Mouse (Mus musculus): ENCODE results near the gene Lig3. TPM values are rescaled to one million over a fixed set of nuclear protein-coding genes. Genes with fewer than 3 reads are reported as not detected.
"Not testable (repeated sequence)": the region's sequence is repeated elsewhere in the genome, so short reads cannot be mapped to it uniquely, and the experiment has no call there.

Gene Lig3
- polyA plus RNA-seq, 1 experiment from 2014 or later = 31.8 TPM

DNA sequence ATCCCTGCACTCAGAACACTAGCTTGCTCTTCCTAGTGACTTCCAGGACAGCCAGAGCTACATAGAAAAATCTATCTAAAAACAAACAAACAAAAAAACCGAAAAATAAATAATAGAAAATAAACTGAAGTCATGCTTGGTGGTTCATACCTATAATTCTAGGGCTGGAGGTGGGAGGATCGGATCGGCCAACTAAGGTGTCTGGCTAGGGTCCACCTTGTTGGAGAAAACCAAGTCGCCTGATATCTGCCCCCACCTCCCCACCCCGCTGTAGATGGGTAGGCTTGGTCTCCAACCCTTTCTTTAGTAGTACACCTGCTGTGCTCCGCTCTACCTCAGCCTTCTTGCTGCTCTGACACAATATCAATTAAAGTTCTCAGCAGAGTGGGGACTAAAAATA, 1.3 kb downstream of the Lig3 start:
- Histone ChIP-seq H3K4me1 (peaks cover 16% of the 10 kb centered on the region), H3K4me3 (peak overlapping the region; percentile 95), H3K27me3 (ENCODE audit: insufficient read depth, poor library complexity, severe bottlenecking) (no peaks in the 10 kb centered on the region), H3K9me3 (no peaks in the 10 kb centered on the region), H3K36me3 (peaks cover 40% of the 10 kb centered on the region), H3K27ac (peak overlapping the region; percentile 99)
- WGBS = 50% methylated on average over 6 of the region's 6 CpGs
- peak; percentile 69 for DNase-seq (ENCODE audit: low spot score)

DNA sequence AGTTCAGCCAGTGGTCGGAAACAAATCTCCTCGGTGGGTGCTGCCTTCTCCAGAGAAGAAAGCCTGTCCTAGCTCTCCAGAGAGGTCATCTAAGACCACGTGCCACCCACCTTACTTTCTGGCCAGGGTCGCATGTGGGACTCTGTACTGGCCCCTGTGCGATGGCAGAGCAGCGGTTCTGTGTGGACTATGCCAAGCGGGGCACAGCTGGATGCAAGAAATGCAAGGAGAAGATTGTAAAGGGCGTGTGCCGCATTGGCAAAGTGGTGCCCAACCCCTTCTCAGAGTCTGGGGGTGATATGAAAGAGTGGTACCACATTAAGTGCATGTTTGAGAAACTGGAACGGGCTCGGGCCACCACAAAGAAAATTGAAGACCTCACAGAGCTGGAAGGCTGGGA, 2.5 kb downstream of the Lig3 start:
- peaks cover 16% of the 10 kb centered on the region for H3K4me1 ChIP-seq
- no peaks in the 10 kb centered on the region for H3K9me3 ChIP-seq
- DNase-seq (ENCODE audit: low spot score) = peak; percentile 64
- no peak overlapping the region for H3K4me3 ChIP-seq
- 91% methylated on average over 11 of the region's 11 CpGs for WGBS
- peaks cover 52% of the 10 kb centered on the region for H3K36me3 ChIP-seq
- H3K27me3 ChIP-seq (ENCODE audit: insufficient read depth, poor library complexity, severe bottlenecking) = no peaks in the 10 kb centered on the region
- no peak overlapping the region for H3K27ac ChIP-seq

DNA sequence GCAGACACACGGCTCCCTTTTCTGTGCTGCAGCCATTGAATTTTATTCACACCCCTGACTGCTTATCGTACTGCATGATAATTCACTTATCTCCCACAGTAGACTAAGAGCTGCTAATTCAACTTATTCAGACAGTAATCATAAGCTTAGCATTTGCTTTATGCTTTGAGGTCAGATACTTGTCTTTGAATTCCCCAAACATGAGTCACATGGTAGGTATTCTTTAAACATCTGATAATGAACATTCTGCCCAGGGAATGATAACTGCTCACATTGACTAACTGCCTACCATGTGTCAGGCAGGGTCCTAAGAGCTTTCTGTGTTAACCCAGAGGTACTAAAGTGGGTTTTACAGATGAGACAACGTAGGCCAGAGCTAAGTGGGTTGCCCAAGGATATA, 25.7 kb downstream of the Lig3 start:
- no peak for DNase-seq (ENCODE audit: low spot score)
- 74% methylated on average over 3 of the region's 3 CpGs for WGBS

DNA sequence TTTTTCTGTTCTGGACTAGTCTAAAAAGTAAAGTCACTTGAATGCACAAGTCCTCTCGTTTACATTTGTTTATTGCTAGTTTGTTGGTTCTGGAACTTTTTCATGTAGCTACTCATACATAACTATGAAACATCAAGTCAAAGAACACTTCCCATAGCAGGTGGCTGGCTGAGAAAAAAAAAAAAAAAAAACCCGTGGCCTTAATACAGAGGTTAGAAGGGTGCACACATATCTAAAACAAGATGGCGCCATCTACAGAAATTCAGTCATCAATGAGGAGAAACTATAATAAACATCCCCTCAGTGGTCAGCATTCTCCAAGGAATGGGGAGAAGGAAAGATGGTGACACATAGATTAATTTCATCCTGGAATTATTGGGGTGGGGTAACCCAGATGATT, 26.5 kb downstream of the Lig3 start:
- Histone ChIP-seq H3K9me3 (no peaks in the 10 kb centered on the region), H3K36me3 (peaks cover 33% of the 10 kb centered on the region), H3K27me3 (ENCODE audit: insufficient read depth, poor library complexity, severe bottlenecking) (no peaks in the 10 kb centered on the region), H3K4me1 (peaks cover 18% of the 10 kb centered on the region), H3K27ac (no peak overlapping the region), H3K4me3 (no peak overlapping the region)
- WGBS = 77% methylated on average over 3 of the region's 3 CpGs
- no peak for DNase-seq (ENCODE audit: low spot score)

More for the DNA sequence above, 25.7 kb downstream of the Lig3 start:
- Histone ChIP-seq H3K27me3 (ENCODE audit: insufficient read depth, poor library complexity, severe bottlenecking) (no peaks in the 10 kb centered on the region), H3K36me3 (peaks cover 38% of the 10 kb centered on the region), H3K4me3 (no peak overlapping the region), H3K9me3 (no peaks in the 10 kb centered on the region), H3K4me1 (peaks cover 12% of the 10 kb centered on the region), H3K27ac (no peak overlapping the region)

DNA sequence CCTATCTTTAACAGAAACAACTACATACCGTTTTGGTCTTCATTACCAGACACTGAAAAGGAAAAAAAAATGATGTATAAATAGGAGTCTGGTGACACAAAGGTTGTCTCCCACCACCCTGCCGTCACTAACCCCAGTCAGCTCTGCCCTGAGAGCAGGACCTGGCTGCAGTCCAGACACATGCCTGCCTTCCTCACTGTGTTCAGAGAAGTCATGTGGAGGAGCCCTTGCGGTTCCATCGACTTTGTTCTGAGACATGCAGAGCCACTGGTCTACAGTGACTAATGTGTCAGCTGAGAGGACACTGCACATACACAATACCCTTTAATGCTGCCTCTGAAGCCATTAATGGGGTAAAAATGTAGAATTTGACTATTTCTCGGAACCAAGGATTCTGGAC, 27.6 kb downstream of the Lig3 start:
- 72% methylated on average over 5 of the region's 5 CpGs for WGBS

DNA sequence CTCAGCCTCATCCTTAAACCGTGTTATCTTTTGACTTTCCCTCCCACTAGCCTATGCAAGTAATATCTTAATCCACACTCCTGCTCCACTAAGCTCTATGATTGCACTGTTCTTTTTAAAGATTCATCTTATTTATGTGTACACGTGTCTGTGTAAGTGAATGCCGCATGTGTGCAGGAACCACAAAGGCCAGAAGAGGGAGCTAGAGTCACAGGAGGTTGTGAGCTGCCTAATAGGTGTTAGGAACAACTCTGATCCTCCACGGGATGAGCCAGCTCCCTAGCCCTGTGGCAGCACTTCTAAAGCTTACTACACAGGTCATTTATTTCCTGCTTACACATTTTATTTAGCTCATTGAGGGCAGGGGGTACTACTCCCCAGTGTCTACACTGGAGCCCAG, 38.4 kb downstream of the Lig3 start:
- WGBS = 46% methylated on average over 4 of the region's 4 CpGs
- H3K4me3 ChIP-seq = no peak overlapping the region
- no peak overlapping the region for H3K27ac ChIP-seq
- no peaks in the 10 kb centered on the region for H3K27me3 ChIP-seq (ENCODE audit: insufficient read depth, poor library complexity, severe bottlenecking)
- H3K36me3 ChIP-seq = no peaks in the 10 kb centered on the region
- H3K9me3 ChIP-seq = no peaks in the 10 kb centered on the region
- peaks cover 24% of the 10 kb centered on the region for H3K4me1 ChIP-seq
- no peak for DNase-seq (ENCODE audit: low spot score)

More for the DNA sequence above, 27.6 kb downstream of the Lig3 start:
- Histone ChIP-seq H3K9me3 (no peaks in the 10 kb centered on the region), H3K27ac (no peak overlapping the region), H3K36me3 (peaks cover 22% of the 10 kb centered on the region), H3K27me3 (ENCODE audit: insufficient read depth, poor library complexity, severe bottlenecking) (no peaks in the 10 kb centered on the region), H3K4me1 (peaks cover 28% of the 10 kb centered on the region), H3K4me3 (no peak overlapping the region)
- no peak for DNase-seq (ENCODE audit: low spot score)

DNA sequence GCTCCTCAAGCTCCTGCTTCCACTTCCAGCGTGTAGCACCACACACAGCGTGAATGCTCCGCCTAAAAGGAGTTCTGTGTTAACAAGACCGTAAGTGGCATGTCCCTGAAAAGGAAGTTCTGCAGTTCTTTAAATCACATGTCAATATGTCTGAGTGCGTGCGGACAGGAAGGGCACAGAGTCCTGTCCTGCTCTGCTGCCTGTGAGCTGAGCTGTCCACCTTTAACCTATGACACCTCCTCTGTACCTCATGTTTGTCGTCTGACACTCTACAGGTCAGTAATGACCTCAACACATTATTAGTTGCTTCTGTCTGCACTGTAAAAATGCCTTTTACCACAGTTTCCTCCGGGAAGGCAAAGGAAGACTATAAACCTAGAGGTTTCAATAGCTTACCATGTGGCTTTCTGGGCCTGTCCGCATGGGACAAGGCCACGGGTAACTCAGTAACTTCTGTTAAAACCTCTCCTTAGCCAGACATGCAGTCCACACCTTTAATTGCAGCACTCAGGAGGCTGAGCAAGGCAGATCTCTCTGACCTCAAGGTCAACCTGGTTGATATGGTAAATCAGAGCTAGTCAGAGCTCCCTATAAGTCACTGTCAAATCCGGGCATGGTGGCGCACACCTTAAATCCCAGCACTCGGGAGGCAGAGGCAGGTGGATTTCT, 40.0 kb downstream of the Lig3 start:
- WGBS = 53% methylated on average over 13 of the region's 13 CpGs
- DNase-seq (ENCODE audit: low spot score) = no peak
- Histone ChIP-seq H3K4me1 (peaks cover 20% of the 10 kb centered on the region), H3K4me3 (no peak overlapping the region), H3K9me3 (no peaks in the 10 kb centered on the region), H3K36me3 (no peaks in the 10 kb centered on the region), H3K27me3 (ENCODE audit: insufficient read depth, poor library complexity, severe bottlenecking) (no peaks in the 10 kb centered on the region), H3K27ac (peak overlapping the region; percentile 26; the same call in 1 of the 2 replicates)

DNA sequence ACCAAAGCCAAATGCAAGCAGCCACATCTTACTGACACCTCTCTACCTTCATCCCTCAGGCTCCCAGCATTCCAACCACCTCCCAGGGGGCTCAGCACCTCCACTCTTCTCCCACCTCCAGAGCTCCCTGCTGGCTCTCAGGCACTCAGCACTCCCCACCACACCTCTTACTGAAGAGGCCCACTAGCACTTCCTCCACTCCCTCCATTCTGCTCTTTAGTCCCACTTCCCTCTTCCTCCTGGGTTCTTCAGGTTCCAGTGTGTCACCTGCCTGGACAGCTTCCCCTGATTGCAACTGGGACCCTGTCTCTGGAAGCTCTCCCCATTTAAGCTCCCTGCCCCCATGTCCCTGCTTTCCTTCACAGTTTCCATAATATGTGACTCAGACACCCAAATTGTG, 45.9 kb downstream of the Lig3 start:
- no peak for DNase-seq (ENCODE audit: low spot score)
- H3K9me3 ChIP-seq = no peaks in the 10 kb centered on the region
- H3K27me3 ChIP-seq (ENCODE audit: insufficient read depth, poor library complexity, severe bottlenecking) = no peaks in the 10 kb centered on the region
- H3K4me1 ChIP-seq = peaks cover 18% of the 10 kb centered on the region; the same call in 1 of the 2 replicates
- no peak overlapping the region for H3K4me3 ChIP-seq
- no peaks in the 10 kb centered on the region for H3K36me3 ChIP-seq
- H3K27ac ChIP-seq = no peak overlapping the region

DNA sequence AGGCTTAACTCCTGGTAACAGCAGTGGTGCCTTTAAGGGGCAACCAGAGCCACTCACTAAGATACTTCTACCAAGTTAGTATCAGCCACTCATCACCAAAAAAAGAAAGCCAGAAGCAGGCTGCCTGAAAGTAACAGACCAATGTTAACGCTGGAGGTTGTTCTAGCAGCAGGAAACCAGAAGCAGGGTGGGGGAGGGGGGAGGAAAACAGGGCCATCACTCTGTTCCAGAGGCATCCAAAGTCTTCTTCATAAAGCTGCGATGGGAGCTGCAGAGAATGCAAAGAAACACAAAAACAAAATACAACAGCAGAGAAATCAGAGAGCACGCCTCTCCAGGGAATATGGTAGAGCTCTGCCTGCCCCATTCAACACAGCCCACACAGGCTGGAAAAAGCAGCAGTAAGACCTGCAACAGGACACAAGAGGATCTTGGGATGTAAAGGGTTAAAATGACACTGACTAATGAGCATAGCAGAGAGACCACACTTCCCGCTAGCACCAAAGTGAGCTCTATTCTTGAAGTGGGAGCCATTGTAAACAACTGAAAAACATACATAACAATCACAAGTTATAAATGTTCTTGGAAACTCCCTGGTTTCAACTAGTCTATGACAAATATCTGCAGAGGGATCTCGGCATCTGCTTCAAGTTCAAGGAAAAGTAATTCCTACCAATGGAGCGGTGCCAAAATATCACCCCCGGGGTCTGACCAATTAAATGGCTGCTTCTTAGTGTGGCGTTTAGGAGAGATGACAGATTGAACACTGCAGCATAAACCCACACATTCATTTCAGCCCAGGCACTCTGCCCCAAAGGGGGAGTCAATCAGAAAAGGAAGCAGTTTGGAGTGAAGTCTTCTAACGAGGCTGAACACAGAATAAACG, 50.3 kb downstream of the Lig3 start:
- H3K4me1 ChIP-seq = peaks cover 14% of the 10 kb centered on the region; the same call in 1 of the 2 replicates
- H3K27ac ChIP-seq = 0 out of 2 replicates have a peak overlapping the region, but pooled peaks have one; percentile 44
- peak overlapping the region; percentile 13 for H3K4me3 ChIP-seq
- no peaks in the 10 kb centered on the region for H3K9me3 ChIP-seq
- WGBS = 15% methylated on average over 10 of the region's 10 CpGs
- H3K27me3 ChIP-seq (ENCODE audit: insufficient read depth, poor library complexity, severe bottlenecking) = no peaks in the 10 kb centered on the region
- no peak for DNase-seq (ENCODE audit: low spot score)
- no peaks in the 10 kb centered on the region for H3K36me3 ChIP-seq

DNA sequence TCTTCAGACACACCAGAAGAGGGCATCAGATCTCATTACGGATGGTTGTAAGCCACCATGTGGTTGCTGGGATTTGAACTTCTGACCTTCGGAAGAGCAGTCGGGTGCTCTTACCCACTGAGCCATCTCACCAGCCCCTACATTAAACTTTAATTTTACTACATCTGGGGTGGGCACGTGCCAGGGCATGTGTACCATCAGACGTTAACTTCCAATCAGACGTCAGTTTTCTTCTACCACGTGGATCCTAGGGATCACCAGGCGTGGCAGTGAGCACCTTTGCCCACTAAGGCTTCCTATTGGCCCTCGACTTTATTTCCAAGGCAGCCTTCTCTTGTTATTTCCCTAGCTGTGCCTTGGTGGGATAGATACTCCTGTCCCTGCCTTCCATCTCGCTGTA, 51.5 kb downstream of the Lig3 start:
- not testable (repeated sequence) for H3K27ac ChIP-seq; DNase-seq (ENCODE audit: low spot score); H3K9me3 ChIP-seq; H3K27me3 ChIP-seq (ENCODE audit: insufficient read depth, poor library complexity, severe bottlenecking); H3K36me3 ChIP-seq; H3K4me3 ChIP-seq
- 81% methylated on average over 10 of the region's 10 CpGs for WGBS
- H3K4me1 ChIP-seq = peaks cover 14% of the 10 kb centered on the region; the same call in 1 of the 2 replicates

DNA sequence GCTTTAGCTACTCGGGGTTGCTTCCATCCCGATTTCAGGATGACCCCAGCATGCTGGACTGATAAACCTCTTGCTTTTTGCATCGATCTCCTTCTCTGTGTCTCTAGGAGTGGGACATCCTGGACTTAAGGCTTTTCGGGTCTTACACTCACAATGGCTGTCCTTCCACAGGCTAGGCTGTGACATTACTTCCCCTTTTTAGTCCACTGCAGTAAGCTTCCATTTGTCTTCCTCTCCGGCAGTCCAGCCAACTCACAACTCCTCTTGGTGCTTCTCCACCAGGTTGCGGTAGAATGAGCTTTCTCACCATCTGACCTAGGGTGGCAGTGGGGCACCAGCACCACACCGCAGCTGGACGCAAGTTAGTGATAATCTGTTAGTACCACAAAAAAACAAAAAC, 53.0 kb downstream of the Lig3 start:
- H3K4me3 ChIP-seq = no peak overlapping the region
- 86% methylated on average over 8 of the region's 8 CpGs for WGBS
- H3K9me3 ChIP-seq = no peaks in the 10 kb centered on the region
- no peaks in the 10 kb centered on the region for H3K36me3 ChIP-seq
- H3K27ac ChIP-seq = no peak overlapping the region
- no peaks in the 10 kb centered on the region for H3K27me3 ChIP-seq (ENCODE audit: insufficient read depth, poor library complexity, severe bottlenecking)
- no peak for DNase-seq (ENCODE audit: low spot score)
- H3K4me1 ChIP-seq = peaks cover 17% of the 10 kb centered on the region; the same call in 1 of the 2 replicates

DNA sequence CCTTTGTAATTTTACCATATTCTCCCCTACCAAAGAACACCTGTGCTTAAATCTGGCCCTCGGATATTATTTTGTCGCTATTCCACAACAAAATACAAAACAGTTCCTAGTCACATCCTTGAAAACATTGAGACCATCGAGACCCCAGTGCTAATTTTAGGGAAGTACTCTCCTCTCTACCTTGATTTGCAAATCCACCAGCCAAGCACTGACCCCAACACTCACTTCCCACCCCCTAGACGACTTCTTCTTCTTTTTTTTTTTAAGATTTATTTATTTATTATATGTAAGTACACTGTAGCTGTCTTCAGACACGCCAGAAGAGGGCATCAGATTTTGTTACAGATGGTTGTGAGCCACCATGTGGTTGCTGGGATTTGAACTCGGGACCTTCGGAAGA, 53.5 kb downstream of the Lig3 start:
- H3K9me3 ChIP-seq; H3K27ac ChIP-seq; H3K4me3 ChIP-seq; H3K27me3 ChIP-seq (ENCODE audit: insufficient read depth, poor library complexity, severe bottlenecking); DNase-seq (ENCODE audit: low spot score); H3K36me3 ChIP-seq: not testable (repeated sequence)
- H3K4me1 ChIP-seq = peaks cover 17% of the 10 kb centered on the region; the same call in 1 of the 2 replicates
- WGBS = 87% methylated on average over 7 of the region's 7 CpGs
